Mouse (Mus musculus): Measurements from ENCODE around the gene Lig3. TPM values are rescaled to one million over a fixed set of nuclear protein-coding genes. Genes with fewer than 3 reads are reported as not detected.

The Lig3 gene
- polyA plus RNA-seq, 1 experiment from 2014 or later, result 30.8 TPM

DNA sequence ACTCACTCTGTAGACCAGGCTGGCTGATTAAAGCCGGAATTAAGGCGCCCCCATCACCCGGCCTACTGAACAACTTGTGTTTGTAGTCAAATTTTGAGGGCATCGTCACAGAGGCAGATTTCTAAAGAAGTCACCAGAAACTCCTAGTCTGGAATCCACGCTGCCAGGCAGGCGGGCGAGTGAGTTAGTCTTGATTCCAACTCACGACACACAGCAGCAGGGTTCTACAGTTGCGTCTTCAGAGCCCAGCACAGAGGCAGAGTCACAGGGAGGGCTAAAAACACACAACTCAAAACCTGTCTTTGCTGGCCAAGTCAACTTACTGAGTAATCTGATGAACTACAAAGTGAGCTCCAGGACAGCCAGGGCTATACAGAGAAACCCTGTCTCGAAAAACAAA, 71.6 kb downstream of the Lig3 start:
- Histone ChIP-seq H3K27ac (no peak overlapping the region), H3K4me3 (no peak overlapping the region), H3K4me1 (no peaks in the 10 kb centered on the region), H3K36me3 (no peaks in the 10 kb centered on the region), H3K9ac (no peak overlapping the region), H3K4me2 (no peak overlapping the region), H3K9me3 (no peaks in the 10 kb centered on the region), H3K27me3 (no peaks in the 10 kb centered on the region)
- 79% methylated on average over 10 of the region's 10 CpGs for whole genome bisulfite sequencing
- no peak for ATAC-seq (ENCODE audit: borderline replicate concordance, extremely low read depth, low FRiP score, low TSS enrichment)

DNA sequence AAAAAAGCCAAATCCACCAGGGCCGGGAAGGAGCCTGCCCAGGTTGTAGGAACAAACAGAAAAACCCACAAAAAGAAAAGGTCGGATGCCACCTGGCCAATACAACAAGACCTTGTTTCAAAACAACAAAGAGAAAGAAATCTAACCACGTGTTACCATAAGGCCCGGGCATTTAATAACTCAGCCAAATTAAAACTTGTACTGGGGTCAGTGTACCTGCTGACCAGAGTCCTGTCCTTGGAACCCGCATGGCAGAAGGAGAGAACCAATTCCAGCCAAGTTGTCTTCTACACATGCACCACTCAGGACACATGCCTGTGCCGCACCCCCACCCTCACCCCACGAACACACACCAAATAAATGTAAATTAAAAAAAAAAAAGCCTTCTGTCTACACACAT, 72.0 kb downstream of the Lig3 start:
- 84% methylated on average over 7 of the region's 7 CpGs for WGBS
- Histone ChIP-seq H3K36me3 (no peaks in the 10 kb centered on the region), H3K4me3 (no peak overlapping the region), H3K9ac (no peak overlapping the region), H3K27me3 (no peaks in the 10 kb centered on the region), H3K27ac (no peak overlapping the region), H3K4me1 (no peaks in the 10 kb centered on the region), H3K4me2 (no peak overlapping the region), H3K9me3 (no peaks in the 10 kb centered on the region)
- no peak for ATAC-seq (ENCODE audit: borderline replicate concordance, extremely low read depth, low FRiP score, low TSS enrichment)

Other genes with a start within 250 kb of the Lig3 start
- 0.31 TPM in 2 replicates for gene Cct6b, start 16.8 kb upstream of the Lig3 start, polyA plus RNA-seq (2015; fragmentation: Nextera tagmentation; extraction: Ambion mirVana)
- gene Zfp830, start 16.8 kb upstream of the Lig3 start, polyA plus RNA-seq (2015; fragmentation: Nextera tagmentation; extraction: Ambion mirVana), result 34.4 and 36.4 TPM in 2 replicates
- 11.5 and 12.0 TPM in 2 replicates for gene Rffl, start 90.1 kb downstream of the Lig3 start, polyA plus RNA-seq (2015; fragmentation: Nextera tagmentation; extraction: Ambion mirVana)
- 12.2 and 13.2 TPM in 2 replicates for gene Rad51d, start 109.5 kb downstream of the Lig3 start, polyA plus RNA-seq (2015; fragmentation: Nextera tagmentation; extraction: Ambion mirVana)
- 0.11 and 0.12 TPM in 2 replicates for gene Fndc8, start 111.0 kb downstream of the Lig3 start, polyA plus RNA-seq (2015; fragmentation: Nextera tagmentation; extraction: Ambion mirVana)
- gene Nle1, start 127.3 kb downstream of the Lig3 start, polyA plus RNA-seq (2015; fragmentation: Nextera tagmentation; extraction: Ambion mirVana), result 29.4 and 34.1 TPM in 2 replicates
- 10.7 and 11.2 TPM in 2 replicates for gene Unc45b, start 129.4 kb downstream of the Lig3 start, polyA plus RNA-seq (2015; fragmentation: Nextera tagmentation; extraction: Ambion mirVana)
- 2.6 and 4.2 TPM in 2 replicates for gene Slfn5, start 170.2 kb downstream of the Lig3 start, polyA plus RNA-seq (2015; fragmentation: Nextera tagmentation; extraction: Ambion mirVana)
- 35.5 and 37.9 TPM in 2 replicates for gene Slfn9, start 210.7 kb downstream of the Lig3 start, polyA plus RNA-seq (2015; fragmentation: Nextera tagmentation; extraction: Ambion mirVana)
- gene Slfn8, start 239.7 kb downstream of the Lig3 start, polyA plus RNA-seq (2015; fragmentation: Nextera tagmentation; extraction: Ambion mirVana), result 0.29 and 0.74 TPM in 2 replicates

Measured in lung, embryonic 15.5 days (tissue).